In genomic region chr3:136835851-136836250, GRCm38 (mm10) we compare ENCODE assay signal across 13 mouse cellular contexts.
DNase-seq lines count a peak whose midpoint lies in the region; ATAC-seq and TF ChIP-seq lines count a peak whose summit lies in the region.
"Had no signal": no experiment of that assay in that cellular context is flagged by ENCODE, and none has a peak within 500 bp of the region (broad histone marks: within the 10 kb centered on the region; RNA-seq: fewer than 3 reads in every experiment).

No protein-coding gene starts in this region.

- no peaks in the 10 kb centered on the region for H3K27me3 ChIP-seq in heart, embryonic 10.5 days (ENCODE audit: insufficient read depth, poor library complexity, severe bottlenecking)
- no peaks in the 10 kb centered on the region for H3K27me3 ChIP-seq in embryonic facial prominence, embryonic 10.5 days (replicated peaks; ENCODE audit: low read depth, poor library complexity, severe bottlenecking)
- H3K27me3 ChIP-seq in midbrain, embryonic 13.5 days: no peaks in the 10 kb centered on the region

- H3K4me3 ChIP-seq in heart, embryonic 10.5 days: peak overlapping the region; percentile 25
- H3K4me3 ChIP-seq in layer of hippocampus, adult 2 months: no peak overlapping the region
- no peak overlapping the region for H3K4me3 ChIP-seq in embryonic facial prominence, embryonic 10.5 days
- no peak overlapping the region for H3K4me3 ChIP-seq in midbrain, embryonic 13.5 days (replicated peaks)

- H3K4me2 ChIP-seq in midbrain, embryonic 13.5 days (replicated peaks): no peak overlapping the region

- H3K9me3 ChIP-seq in heart, embryonic 10.5 days: no peaks in the 10 kb centered on the region
- H3K9me3 ChIP-seq in embryonic facial prominence, embryonic 10.5 days: no peaks in the 10 kb centered on the region
- no peaks in the 10 kb centered on the region for H3K9me3 ChIP-seq in midbrain, embryonic 13.5 days

- WGBS in heart, embryonic 10.5 days: 11% methylated on average over 9 of the region's 9 CpGs
- 18% methylated on average over 9 of the region's 9 CpGs for WGBS in embryonic facial prominence, embryonic 10.5 days
- 14% methylated on average over 9 of the region's 9 CpGs for WGBS in midbrain, embryonic 13.5 days

- no peak for DNase-seq in heart, embryonic 10.5 days (ENCODE audit: low spot score)
- no peak for DNase-seq in heart, adult 8-10 months (ENCODE audit: low spot score)
- DNase-seq in layer of hippocampus, adult 2 months (ENCODE audit: low spot score in 2 of 2): no peak
- DNase-seq in layer of hippocampus, adult 9-11 months: no peak
- peak; percentile 51 for DNase-seq in embryonic facial prominence, embryonic 10.5 days (ENCODE audit: low spot score)
- no peak for DNase-seq in adrenal gland, adult 18-20 months (ENCODE audit: low spot score in 2 of 2)
- no peak for DNase-seq in cerebellum, postnatal 25 days
- DNase-seq: cerebellum, postnatal 36 days; kidney, adult 2 months; right cerebral cortex, adult 18-20 months had no signal

- H3K36me3 ChIP-seq in heart, embryonic 10.5 days: no peaks in the 10 kb centered on the region
- H3K36me3 ChIP-seq in embryonic facial prominence, embryonic 10.5 days (replicated peaks): no peaks in the 10 kb centered on the region
- H3K36me3 ChIP-seq in midbrain, embryonic 13.5 days: no peaks in the 10 kb centered on the region

- H3K4me1 ChIP-seq in heart, embryonic 10.5 days: peaks cover 43% of the 10 kb centered on the region
- H3K4me1 ChIP-seq in embryonic facial prominence, embryonic 10.5 days: peaks cover 53% of the 10 kb centered on the region
- peaks cover 50% of the 10 kb centered on the region for H3K4me1 ChIP-seq in midbrain, embryonic 13.5 days (replicated peaks)

- ATAC-seq in midbrain, embryonic 13.5 days: peak; percentile 51; the same call in 1 of the 2 replicates
- ATAC-seq: CD4-positive, CD25-positive, alpha-beta regulatory T cell, adult 4 months; lung, postnatal 0 days had no signal

- no peak for TF ChIP-seq CTCF in layer of hippocampus, adult 2 months (conservative IDR thresholded peaks at IDR 0.05)

- peak overlapping the region; percentile 25; the same call in 1 of the 2 replicates for H3K27ac ChIP-seq in heart, embryonic 10.5 days
- H3K27ac ChIP-seq in layer of hippocampus, adult 2 months: peak overlapping the region; percentile 90
- peak overlapping the region; percentile 35; the same call in 1 of the 2 replicates for H3K27ac ChIP-seq in embryonic facial prominence, embryonic 10.5 days (replicated peaks)
- H3K27ac ChIP-seq in midbrain, embryonic 13.5 days: no peak overlapping the region

- no peak overlapping the region for H3K9ac ChIP-seq in midbrain, embryonic 13.5 days (replicated peaks)
